Mouse (Mus musculus): Measurements from ENCODE around the gene Slc4a1.

Slc4a1 gene

GRCm38 (mm10) chr11:102374108-102374725, 8.2 kb upstream of the Slc4a1 start:
- DNase-seq = no peak

- no peak for DNase-seq
Measured at GRCm38 (mm10) chr11:102373646-102374045, 7.6 kb upstream of the Slc4a1 start.

- DNase-seq = no peak
Measured at GRCm38 (mm10) chr11:102372936-102373335, 6.9 kb upstream of the Slc4a1 start.

- DNase-seq = no peak
Measured at GRCm38 (mm10) chr11:102371926-102372685, 6.1 kb upstream of the Slc4a1 start.

- no peak for DNase-seq
Measured at GRCm38 (mm10) chr11:102370285-102370684, 4.3 kb upstream of the Slc4a1 start.

- DNase-seq = no peak
Measured at GRCm38 (mm10) chr11:102369263-102369662, 3.3 kb upstream of the Slc4a1 start.

- no peak for DNase-seq
Measured at GRCm38 (mm10) chr11:102368347-102368746, 2.3 kb upstream of the Slc4a1 start.

- DNase-seq = no peak
Measured at GRCm38 (mm10) chr11:102367504-102368280, 1.7 kb upstream of the Slc4a1 start.

GRCm38 (mm10) chr11:102365699-102366098, 304 bp downstream of the Slc4a1 start:
- no peak for DNase-seq

- no peak for DNase-seq
Measured at GRCm38 (mm10) chr11:102364570-102365371, 1.2 kb downstream of the Slc4a1 start.

- DNase-seq = no peak
Measured at GRCm38 (mm10) chr11:102363623-102364022, 2.4 kb downstream of the Slc4a1 start.

GRCm38 (mm10) chr11:102361776-102362495, 4.1 kb downstream of the Slc4a1 start:
- no peak for DNase-seq

- DNase-seq = no peak
Measured at GRCm38 (mm10) chr11:102358365-102358764, 7.6 kb downstream of the Slc4a1 start.

GRCm38 (mm10) chr11:102356636-102357350, 9.2 kb downstream of the Slc4a1 start:
- no peak for DNase-seq

GRCm38 (mm10) chr11:102356190-102356589, 9.8 kb downstream of the Slc4a1 start:
- no peak for DNase-seq

GRCm38 (mm10) chr11:102355501-102355900, 10.5 kb downstream of the Slc4a1 start:
- no peak for DNase-seq

- DNase-seq = no peak
Measured at GRCm38 (mm10) chr11:102353021-102353431, 13.0 kb downstream of the Slc4a1 start.

- DNase-seq = no peak
Measured at GRCm38 (mm10) chr11:102352378-102352777, 13.6 kb downstream of the Slc4a1 start.

GRCm38 (mm10) chr11:102350981-102351523, 15.0 kb downstream of the Slc4a1 start:
- DNase-seq = no peak

GRCm38 (mm10) chr11:102350416-102350815, 15.6 kb downstream of the Slc4a1 start:
- DNase-seq = peak; percentile 57
